Mouse (Mus musculus): ENCODE results near the gene Krt86.

Krt86 gene

GRCm38 (mm10) chr15:101472952-101473528, at the start of gene Krt86:
Krt86 (plus strand) TSS chr15:101473478.
- DNase-seq (ENCODE audit: low spot score) = peak; percentile 24

DNA sequence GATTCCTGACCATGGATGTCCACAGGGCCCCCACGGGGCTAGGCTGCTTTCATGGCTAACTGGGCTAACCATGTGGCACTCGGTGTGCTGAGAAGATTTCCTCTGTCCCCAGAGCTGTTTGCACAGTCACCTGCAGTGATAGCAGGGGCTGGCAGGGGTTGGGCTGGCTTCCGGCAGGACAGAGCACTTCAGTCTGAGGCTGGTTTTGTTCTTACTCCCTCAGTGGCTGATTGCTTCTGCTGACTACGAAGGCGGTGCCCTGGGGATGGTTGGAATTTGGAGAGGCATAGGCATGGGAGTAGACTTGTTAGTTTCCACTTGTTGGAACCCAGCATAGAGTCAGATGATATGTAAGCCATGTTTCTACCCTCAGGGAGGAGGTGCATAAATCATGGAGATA, 48.4 kb upstream of the Krt86 start:
- no peak for DNase-seq (ENCODE audit: low spot score)

DNA sequence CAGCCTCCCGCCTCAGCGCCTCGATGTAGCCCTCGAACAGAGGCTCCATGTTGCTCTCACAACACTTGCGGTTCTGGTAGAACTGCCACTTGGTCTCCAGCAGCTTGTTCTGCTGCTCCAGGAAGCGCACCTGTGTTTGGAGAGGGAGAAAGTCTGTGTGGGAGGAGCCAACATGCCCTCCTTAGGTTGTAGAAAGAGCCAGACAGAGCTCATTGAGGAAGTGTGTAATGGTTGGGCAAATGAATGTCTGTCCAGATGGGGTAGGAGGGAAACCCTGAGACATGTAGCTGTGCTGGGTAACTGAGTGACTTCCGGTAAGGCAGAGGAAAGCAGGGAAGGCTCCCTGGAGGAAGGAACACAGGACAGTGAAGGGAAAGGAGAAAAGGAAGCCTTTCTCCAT, 36.7 kb upstream of the Krt86 start:
- no peak for DNase-seq (ENCODE audit: low spot score)

DNA sequence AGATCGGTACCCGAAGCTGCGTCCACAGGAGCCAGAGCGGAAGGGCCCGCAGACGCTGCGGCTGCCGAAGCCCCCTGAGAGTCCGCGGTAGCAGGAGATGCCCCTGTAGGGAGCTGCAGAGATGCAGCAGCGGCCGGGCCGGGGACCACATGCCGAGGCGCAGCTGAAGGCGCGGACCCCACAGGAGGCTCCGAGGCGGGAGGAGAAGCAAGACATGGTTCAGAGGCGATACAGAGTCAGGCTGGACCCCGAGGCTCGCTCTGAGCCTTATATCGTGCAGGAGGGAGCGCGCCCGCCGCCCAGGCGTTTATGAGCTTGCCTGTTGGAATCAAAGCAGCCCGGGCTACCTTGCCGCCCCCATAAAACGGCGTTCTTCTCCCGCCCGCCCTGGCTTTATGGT, 34.7 kb upstream of the Krt86 start, which contains the start of gene Krt87:
Krt87 (minus strand) TSS at position 250 of the 400 bp plus-strand sequence.
- DNase-seq (ENCODE audit: low spot score) = no peak

- DNase-seq (ENCODE audit: low spot score) = no peak
Observed at GRCm38 (mm10) chr15:101440837-101441236, 32.4 kb upstream of the Krt86 start.

- no peak for DNase-seq (ENCODE audit: low spot score)
Observed at GRCm38 (mm10) chr15:101446572-101446971, 26.7 kb upstream of the Krt86 start.

- DNase-seq (ENCODE audit: low spot score) = no peak
Observed at GRCm38 (mm10) chr15:101447444-101447843, 25.8 kb upstream of the Krt86 start, which contains the start of gene Krt88. Krt88 (plus strand) TSS chr15:101447744.

GRCm38 (mm10) chr15:101453093-101453736, 20.1 kb upstream of the Krt86 start:
- DNase-seq (ENCODE audit: low spot score) = peak; percentile 20

DNA sequence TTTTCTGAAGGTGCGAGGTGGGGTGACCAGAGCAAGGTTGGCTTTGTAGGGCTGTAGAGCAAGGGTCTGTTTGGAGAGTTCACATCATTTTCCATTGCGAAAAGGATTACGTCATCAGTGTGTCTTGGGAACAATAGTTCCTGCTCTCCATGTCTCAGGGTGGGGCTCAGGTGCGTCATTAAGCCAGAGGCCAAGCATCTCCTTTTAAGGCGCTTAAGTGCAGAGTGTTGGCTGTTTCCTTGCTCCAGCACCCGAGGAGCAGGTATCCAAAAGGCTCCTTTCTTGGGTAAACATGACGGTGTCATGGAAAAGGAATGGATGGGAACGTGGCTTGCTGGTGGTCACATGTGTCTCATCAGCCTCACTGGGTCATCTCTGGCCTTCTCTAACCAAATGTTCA, 18.5 kb upstream of the Krt86 start:
- DNase-seq (ENCODE audit: low spot score) = no peak

- DNase-seq (ENCODE audit: low spot score) = no peak
Observed at GRCm38 (mm10) chr15:101455292-101455691, 18.0 kb upstream of the Krt86 start.

DNA sequence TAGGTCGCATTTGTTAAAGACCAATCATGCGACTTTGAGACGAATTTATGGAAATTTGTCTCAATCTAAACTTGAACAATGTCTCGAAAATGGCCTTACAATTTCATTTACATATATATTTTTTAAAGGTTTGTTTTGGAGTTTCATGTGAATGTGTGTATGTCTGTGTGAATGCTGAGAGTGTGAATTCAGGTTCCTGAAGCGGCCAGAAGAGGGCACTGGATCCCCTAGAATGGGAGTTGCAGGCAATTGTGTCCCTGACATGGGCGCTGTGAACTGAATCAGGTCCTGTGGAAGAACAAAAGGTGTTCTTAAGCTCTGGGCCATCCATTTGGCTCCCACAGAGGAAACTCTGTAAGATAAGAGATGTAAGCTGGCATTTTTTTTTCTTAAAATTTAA, 17.4 kb upstream of the Krt86 start:
- DNase-seq (ENCODE audit: low spot score) = no peak

DNA sequence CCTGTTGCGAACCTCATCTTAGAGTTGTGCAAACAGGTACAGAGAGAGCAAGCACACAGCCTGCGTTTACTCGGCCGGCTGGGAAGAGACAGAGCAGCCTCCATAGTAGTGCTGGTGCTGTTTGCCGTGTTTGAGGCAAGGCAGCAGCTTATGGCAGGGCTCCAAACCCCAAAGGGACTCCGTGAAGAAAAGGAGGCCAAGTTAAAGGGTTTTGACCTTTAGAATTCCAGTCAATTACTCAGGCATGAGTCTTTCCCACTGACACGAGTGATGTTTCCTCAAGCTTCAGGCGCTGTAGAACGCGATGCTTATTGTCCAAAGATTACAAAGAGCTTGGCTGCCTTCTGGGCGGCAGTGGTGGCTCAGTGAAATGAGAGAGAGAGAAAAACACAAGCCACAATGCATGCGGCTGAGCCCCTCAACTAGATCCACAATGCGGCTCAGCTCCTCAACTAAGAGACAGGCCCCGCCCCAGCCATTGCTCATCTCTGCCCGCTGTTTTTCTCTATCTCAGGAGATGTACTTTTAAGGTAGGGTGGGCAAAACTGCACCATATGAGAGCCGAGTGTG, 14.8 kb upstream of the Krt86 start:
- no peak for DNase-seq (ENCODE audit: low spot score)

GRCm38 (mm10) chr15:101459283-101459682, 14.0 kb upstream of the Krt86 start:
- DNase-seq (ENCODE audit: low spot score) = no peak

DNA sequence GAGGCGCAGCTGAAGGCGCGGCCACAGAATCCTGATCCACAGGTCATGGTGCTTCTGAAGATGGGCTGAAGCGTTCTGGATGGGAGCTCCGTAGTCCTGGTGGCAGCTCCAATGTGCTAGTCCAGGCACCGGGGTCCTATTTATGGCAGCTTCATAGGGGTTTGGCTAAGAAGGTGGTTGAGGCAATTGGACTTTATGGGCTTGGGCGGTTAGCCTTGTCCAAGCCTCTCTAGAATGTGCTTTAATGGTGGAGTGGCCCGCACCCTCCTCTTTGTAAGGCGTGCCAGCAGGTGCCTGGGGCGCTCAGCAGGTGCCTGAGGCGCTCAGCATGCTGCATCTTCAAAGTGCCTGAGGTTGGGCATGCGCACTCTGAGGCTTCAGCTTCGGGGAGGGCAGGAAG, 9.6 kb upstream of the Krt86 start, which contains the start of gene Krt81:
Krt81 (minus strand) TSS at position 101 of the 400 bp plus-strand sequence.
- DNase-seq (ENCODE audit: low spot score) = no peak

- no peak for DNase-seq (ENCODE audit: low spot score)
Observed at GRCm38 (mm10) chr15:101469093-101469492, 4.2 kb upstream of the Krt86 start.

GRCm38 (mm10) chr15:101479007-101479665, 5.9 kb downstream of the Krt86 start:
- DNase-seq (ENCODE audit: low spot score) = no peak

- DNase-seq (ENCODE audit: low spot score) = no peak
Observed at GRCm38 (mm10) chr15:101479666-101480060, 6.4 kb downstream of the Krt86 start.

- no peak for DNase-seq (ENCODE audit: low spot score)
Observed at GRCm38 (mm10) chr15:101482056-101482455, 8.8 kb downstream of the Krt86 start.

GRCm38 (mm10) chr15:101483646-101484045, 10.4 kb downstream of the Krt86 start:
- no peak for DNase-seq (ENCODE audit: low spot score)

GRCm38 (mm10) chr15:101484939-101485338, 11.7 kb downstream of the Krt86 start:
- no peak for DNase-seq (ENCODE audit: low spot score)

DNA sequence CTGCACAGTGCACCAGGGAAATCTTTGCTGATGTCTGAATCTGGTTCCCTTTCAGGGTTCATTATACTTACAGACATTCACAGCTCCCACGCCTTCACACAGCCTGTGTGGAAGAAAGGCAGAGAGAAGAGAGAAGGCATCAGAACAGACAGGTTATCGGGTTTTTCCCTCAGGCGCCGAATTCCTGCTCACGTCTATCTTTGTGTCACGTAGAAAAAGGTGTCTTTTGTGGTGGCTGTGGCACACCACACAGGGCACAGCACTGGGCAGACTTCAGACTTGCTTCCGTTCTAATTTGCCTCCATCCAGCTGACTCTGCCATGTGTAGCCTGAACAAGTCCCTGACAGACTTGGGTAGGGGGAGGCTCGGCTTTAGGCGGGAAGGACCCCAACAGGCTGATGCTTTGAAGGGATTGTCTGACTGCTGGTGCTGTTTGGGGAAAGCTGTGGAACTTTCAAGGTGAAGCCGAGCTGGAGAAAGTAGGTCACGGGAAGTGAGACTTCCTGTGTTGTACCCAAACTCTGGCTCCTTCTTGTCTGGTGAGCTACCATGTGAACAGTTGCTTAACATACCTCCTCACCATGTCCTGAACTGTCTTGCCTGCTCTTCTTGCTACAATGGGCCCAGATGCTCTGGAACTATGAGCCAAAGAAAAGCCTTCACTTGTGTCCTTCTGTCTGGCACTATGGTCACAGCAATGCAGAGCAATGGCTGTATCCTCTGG, 12.8 kb downstream of the Krt86 start:
- DNase-seq (ENCODE audit: low spot score) = no peak

DNA sequence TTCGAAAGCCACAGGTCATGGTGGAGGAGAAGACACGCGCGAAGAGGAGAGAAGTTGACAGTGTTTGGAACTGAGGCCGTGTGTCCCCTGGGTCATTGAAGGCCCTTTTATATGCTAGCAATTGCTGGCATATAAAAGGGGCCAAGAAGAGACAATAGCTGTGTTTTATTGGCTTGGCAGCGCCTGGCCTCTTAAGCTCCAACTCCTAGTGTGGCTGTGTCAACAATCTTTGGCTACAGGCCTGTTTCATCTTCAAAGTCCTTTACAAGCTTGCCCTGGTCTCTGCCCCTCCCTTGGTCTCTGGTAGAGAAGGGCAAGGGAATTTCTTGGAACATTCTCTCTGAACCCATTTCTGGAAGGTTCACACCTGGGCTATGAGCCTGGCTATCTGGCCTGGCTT, 18.2 kb downstream of the Krt86 start, which contains the start of gene Krt83:
Krt83 (minus strand) TSS at position 82 of the 400 bp plus-strand sequence.
- no peak for DNase-seq (ENCODE audit: low spot score)
